Mouse (Mus musculus): ENCODE results near the gene Il17d. TPM values are rescaled to one million over a fixed set of nuclear protein-coding genes. Genes with fewer than 3 reads are reported as not detected.

Gene Il17d
- polyA plus RNA-seq, 1 experiment from 2014 or later, result 9.2 TPM

GRCm38 (mm10) chr14:57526050-57526623, 1.6 kb downstream of the Il17d start:
- Histone ChIP-seq H3K9me3 (no peaks in the 10 kb centered on the region), H3K4me2 (replicated peaks) (peak overlapping the region; percentile 88), H3K27ac (no peak overlapping the region), H3K4me1 (peaks cover 33% of the 10 kb centered on the region), H3K4me3 (peak overlapping the region; percentile 75), H3K9ac (no peak overlapping the region), H3K27me3 (no peaks in the 10 kb centered on the region), H3K36me3 (no peaks in the 10 kb centered on the region)
- 47% methylated on average over 10 of the region's 10 CpGs for WGBS
- ATAC-seq (ENCODE audit: low FRiP score, low read depth), result 0 out of 2 replicates have a peak, but pooled peaks have one; percentile 0

GRCm38 (mm10) chr14:57527122-57527521, 2.5 kb downstream of the Il17d start:
- Histone ChIP-seq H3K4me2 (replicated peaks) (no peak overlapping the region), H3K4me3 (no peak overlapping the region), H3K27me3 (no peaks in the 10 kb centered on the region), H3K27ac (no peak overlapping the region), H3K4me1 (peaks cover 33% of the 10 kb centered on the region), H3K9ac (no peak overlapping the region), H3K9me3 (no peaks in the 10 kb centered on the region), H3K36me3 (no peaks in the 10 kb centered on the region)
- no peak for ATAC-seq (ENCODE audit: low FRiP score, low read depth)
- WGBS, result 38% methylated on average over 7 of the region's 7 CpGs

DNA sequence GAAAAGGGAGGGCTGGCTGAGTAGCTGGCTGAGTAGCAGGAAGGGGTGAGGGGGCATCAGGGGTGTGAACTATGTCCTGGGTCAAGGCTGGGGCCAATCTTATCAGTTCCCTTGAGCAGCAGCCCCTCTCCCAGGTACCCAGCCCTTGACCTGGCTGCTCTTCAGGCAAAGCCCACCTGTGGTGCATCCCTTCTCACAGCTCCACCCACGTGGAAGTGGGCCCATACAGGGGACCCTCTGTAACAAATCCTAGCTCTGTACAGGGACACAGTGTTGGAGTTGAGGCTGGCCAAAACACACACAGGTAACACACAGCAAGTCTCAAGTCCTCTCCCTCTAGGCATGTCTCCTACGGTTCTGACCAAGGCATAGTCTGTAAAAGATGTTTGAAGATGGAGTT, 3.0 kb downstream of the Il17d start:
- WGBS, result 47% methylated on average over 2 of the region's 2 CpGs
- Histone ChIP-seq H3K36me3 (no peaks in the 10 kb centered on the region), H3K4me1 (peaks cover 33% of the 10 kb centered on the region), H3K4me3 (no peak overlapping the region), H3K9me3 (no peaks in the 10 kb centered on the region), H3K27ac (no peak overlapping the region), H3K27me3 (no peaks in the 10 kb centered on the region), H3K9ac (no peak overlapping the region), H3K4me2 (replicated peaks) (no peak overlapping the region)
- no peak for ATAC-seq (ENCODE audit: low FRiP score, low read depth)

GRCm38 (mm10) chr14:57529086-57529785, 4.7 kb downstream of the Il17d start:
- Histone ChIP-seq H3K27me3 (0 out of 2 replicates have a peak, but pooled peaks cover 4% of the 10 kb centered on the region), H3K9me3 (no peaks in the 10 kb centered on the region), H3K4me2 (replicated peaks) (no peak overlapping the region), H3K4me3 (no peak overlapping the region), H3K9ac (no peak overlapping the region), H3K4me1 (peaks cover 29% of the 10 kb centered on the region), H3K36me3 (no peaks in the 10 kb centered on the region), H3K27ac (no peak overlapping the region)
- ATAC-seq (ENCODE audit: low FRiP score, low read depth), result no peak
- 41% methylated on average over 10 of the region's 10 CpGs for WGBS

- no peak overlapping the region for H3K4me2 ChIP-seq (replicated peaks)
- no peaks in the 10 kb centered on the region for H3K9me3 ChIP-seq
- no peak overlapping the region for H3K4me3 ChIP-seq
- WGBS, result 62% methylated on average over 5 of the region's 5 CpGs
- ATAC-seq (ENCODE audit: low FRiP score, low read depth), result no peak
- H3K27ac ChIP-seq, result no peak overlapping the region
- no peaks in the 10 kb centered on the region for H3K36me3 ChIP-seq
- no peak overlapping the region for H3K9ac ChIP-seq
- 0 out of 2 replicates have a peak, but pooled peaks cover 4% of the 10 kb centered on the region for H3K27me3 ChIP-seq
- peaks cover 35% of the 10 kb centered on the region for H3K4me1 ChIP-seq
Measured at GRCm38 (mm10) chr14:57529786-57530515, 5.4 kb downstream of the Il17d start.

GRCm38 (mm10) chr14:57532577-57532976, 8.0 kb downstream of the Il17d start:
- Histone ChIP-seq H3K9me3 (no peaks in the 10 kb centered on the region), H3K9ac (no peak overlapping the region), H3K4me3 (no peak overlapping the region), H3K4me1 (peaks cover 52% of the 10 kb centered on the region), H3K27me3 (0 out of 2 replicates have a peak, but pooled peaks cover 4% of the 10 kb centered on the region), H3K36me3 (no peaks in the 10 kb centered on the region), H3K4me2 (replicated peaks) (no peak overlapping the region), H3K27ac (no peak overlapping the region)
- ATAC-seq (ENCODE audit: low FRiP score, low read depth), result no peak
- WGBS, result 89% methylated on average over 3 of the region's 3 CpGs

DNA sequence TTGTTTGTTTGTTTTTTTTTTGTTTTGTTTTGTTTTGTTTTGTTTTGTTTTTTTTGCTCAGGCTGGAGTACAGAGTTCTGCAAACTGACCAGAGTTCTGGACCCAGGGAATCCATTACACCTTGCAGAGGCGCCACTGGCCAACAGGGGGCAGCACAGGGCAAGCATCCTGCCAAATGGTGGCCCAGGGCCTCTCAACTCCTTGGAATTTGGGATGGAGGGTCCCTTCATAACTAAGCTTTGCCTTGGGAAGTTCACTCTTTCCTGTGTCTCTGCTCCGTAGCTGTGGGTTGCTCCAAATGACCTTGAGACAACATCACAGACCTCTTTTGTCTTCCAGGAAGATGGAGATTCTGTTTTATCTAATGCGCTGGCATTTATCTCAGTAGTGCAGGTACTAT, 8.6 kb downstream of the Il17d start:
- 0 out of 2 replicates have a peak, but pooled peaks cover 4% of the 10 kb centered on the region for H3K27me3 ChIP-seq
- ATAC-seq (ENCODE audit: low FRiP score, low read depth), result no peak
- H3K4me1 ChIP-seq, result peaks cover 56% of the 10 kb centered on the region
- no peaks in the 10 kb centered on the region for H3K36me3 ChIP-seq
- H3K9me3 ChIP-seq, result no peaks in the 10 kb centered on the region
- no peak overlapping the region for H3K4me3 ChIP-seq
- H3K27ac ChIP-seq, result no peak overlapping the region
- no peak overlapping the region for H3K4me2 ChIP-seq (replicated peaks)
- 38% methylated on average over 3 of the region's 3 CpGs for WGBS
- H3K9ac ChIP-seq, result no peak overlapping the region

DNA sequence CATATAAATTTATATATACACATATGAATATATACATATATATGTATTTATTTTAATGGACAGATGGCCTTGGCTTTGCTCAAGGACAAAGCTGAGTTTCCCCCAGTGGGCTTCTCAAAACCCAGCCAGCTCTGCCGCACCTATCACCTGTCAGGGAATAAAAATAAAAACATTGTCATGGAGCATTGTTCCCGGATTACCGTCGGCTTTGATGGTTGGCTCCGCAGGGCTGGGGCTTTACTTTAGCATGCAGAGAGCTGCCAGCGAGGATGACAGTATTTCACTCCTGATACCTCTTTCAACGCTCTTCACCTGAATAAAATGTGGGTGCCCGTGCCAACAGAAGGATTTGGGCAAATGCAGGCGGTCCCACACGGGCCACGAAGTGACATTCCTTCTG, 9.3 kb downstream of the Il17d start:
- Histone ChIP-seq H3K36me3 (no peaks in the 10 kb centered on the region), H3K9ac (peak overlapping the region; percentile 4; the same call in 1 of the 2 replicates), H3K4me1 (peaks cover 51% of the 10 kb centered on the region), H3K4me3 (no peak overlapping the region), H3K27ac (0 out of 2 replicates have a peak overlapping the region, but pooled peaks have one; percentile 83), H3K9me3 (no peaks in the 10 kb centered on the region), H3K27me3 (0 out of 2 replicates have a peak, but pooled peaks cover 4% of the 10 kb centered on the region), H3K4me2 (replicated peaks) (no peak overlapping the region)
- WGBS, result 18% methylated on average over 11 of the region's 11 CpGs
- no peak for ATAC-seq (ENCODE audit: low FRiP score, low read depth)

- H3K27me3 ChIP-seq, result 0 out of 2 replicates have a peak, but pooled peaks cover 4% of the 10 kb centered on the region
- no peaks in the 10 kb centered on the region for H3K9me3 ChIP-seq
- H3K9ac ChIP-seq, result peak overlapping the region; percentile 4; the same call in 1 of the 2 replicates
- 0 out of 2 replicates have a peak, but pooled peaks have one; percentile 17 for ATAC-seq (ENCODE audit: low FRiP score, low read depth)
- 0 out of 2 replicates have a peak overlapping the region, but pooled peaks have one; percentile 34 for H3K4me2 ChIP-seq (replicated peaks)
- peaks cover 47% of the 10 kb centered on the region for H3K4me1 ChIP-seq
- H3K4me3 ChIP-seq, result no peak overlapping the region
- H3K27ac ChIP-seq, result peak overlapping the region; percentile 83
- WGBS, result 12% methylated on average over 5 of the region's 5 CpGs
- H3K36me3 ChIP-seq, result no peaks in the 10 kb centered on the region
Measured at GRCm38 (mm10) chr14:57534346-57534745, 9.8 kb downstream of the Il17d start.

- Histone ChIP-seq H3K27ac (peak overlapping the region; percentile 83), H3K4me3 (no peak overlapping the region), H3K4me2 (replicated peaks) (0 out of 2 replicates have a peak overlapping the region, but pooled peaks have one; percentile 34), H3K27me3 (0 out of 2 replicates have a peak, but pooled peaks cover 4% of the 10 kb centered on the region), H3K36me3 (no peaks in the 10 kb centered on the region), H3K9ac (no peak overlapping the region), H3K9me3 (no peaks in the 10 kb centered on the region), H3K4me1 (peaks cover 41% of the 10 kb centered on the region)
- ATAC-seq (ENCODE audit: low FRiP score, low read depth), result peak; percentile 37; the same call in 1 of the 2 replicates
- WGBS, result 13% methylated on average over 8 of the region's 8 CpGs
Measured at GRCm38 (mm10) chr14:57534961-57535360, 10.4 kb downstream of the Il17d start.

GRCm38 (mm10) chr14:57535646-57536045, 11.1 kb downstream of the Il17d start:
- H3K9ac ChIP-seq, result no peak overlapping the region
- no peak for ATAC-seq (ENCODE audit: low FRiP score, low read depth)
- 0 out of 2 replicates have a peak, but pooled peaks cover 4% of the 10 kb centered on the region for H3K27me3 ChIP-seq
- H3K4me1 ChIP-seq, result peaks cover 41% of the 10 kb centered on the region
- no peaks in the 10 kb centered on the region for H3K36me3 ChIP-seq
- no peak overlapping the region for H3K4me2 ChIP-seq (replicated peaks)
- H3K9me3 ChIP-seq, result no peaks in the 10 kb centered on the region
- no peak overlapping the region for H3K4me3 ChIP-seq
- H3K27ac ChIP-seq, result peak overlapping the region; percentile 83; the same call in 1 of the 2 replicates
- 55% methylated on average over 6 of the region's 6 CpGs for WGBS

Data from limb, embryonic 13.5 days (tissue).